Mouse (Mus musculus) MN1 (cell line): ENCODE results near the gene Ubr3.
"Not testable (repeated sequence)": the region's sequence is repeated elsewhere in the genome, so short reads cannot be mapped to it uniquely, and the experiment has no call there.

Experiments used
- DNase-seq: peaks from one replicate; pipeline ENCODE4 v3.0.0-alpha.2; 2016; ENCODE audit warnings: low spot score

Ubr3 gene

GRCm38 (mm10) chr2:69907394-69907793 lies 10.3 kb downstream of the Ubr3 start:
- not testable (repeated sequence) for DNase-seq

GRCm38 (mm10) chr2:69912801-69913200 lies 15.8 kb downstream of the Ubr3 start:
- no peak for DNase-seq

- no peak for DNase-seq
Observed at GRCm38 (mm10) chr2:69917301-69917700, 20.3 kb downstream of the Ubr3 start.

- no peak for DNase-seq
Observed at GRCm38 (mm10) chr2:69924943-69925342, 27.9 kb downstream of the Ubr3 start.

- DNase-seq = no peak
Observed at GRCm38 (mm10) chr2:69936331-69936730, 39.3 kb downstream of the Ubr3 start.

GRCm38 (mm10) chr2:69939226-69939625 lies 42.2 kb downstream of the Ubr3 start:
- no peak for DNase-seq

- no peak for DNase-seq
Observed at GRCm38 (mm10) chr2:69939649-69940048, 42.6 kb downstream of the Ubr3 start.

GRCm38 (mm10) chr2:69941391-69942030 lies 44.5 kb downstream of the Ubr3 start:
- DNase-seq = peak; percentile 53

GRCm38 (mm10) chr2:69952849-69953248 lies 55.8 kb downstream of the Ubr3 start:
- DNase-seq = peak; percentile 62

- peak; percentile 53 for DNase-seq
Observed at GRCm38 (mm10) chr2:69955635-69956034, 58.6 kb downstream of the Ubr3 start.

- peak; percentile 11 for DNase-seq
Observed at GRCm38 (mm10) chr2:69957622-69958021, 60.6 kb downstream of the Ubr3 start.

- no peak for DNase-seq
Observed at GRCm38 (mm10) chr2:69974896-69975295, 77.8 kb downstream of the Ubr3 start.

GRCm38 (mm10) chr2:69989224-69989623 lies 92.2 kb downstream of the Ubr3 start:
- DNase-seq = no peak

GRCm38 (mm10) chr2:69990647-69991046 lies 93.6 kb downstream of the Ubr3 start:
- no peak for DNase-seq

GRCm38 (mm10) chr2:69994082-69994736 lies 97.2 kb downstream of the Ubr3 start:
- DNase-seq = not testable (repeated sequence)

GRCm38 (mm10) chr2:69994779-69995178 lies 97.7 kb downstream of the Ubr3 start:
- no peak for DNase-seq

GRCm38 (mm10) chr2:69999097-69999770 lies 102.2 kb downstream of the Ubr3 start:
- DNase-seq = peak; percentile 29

- no peak for DNase-seq
Observed at GRCm38 (mm10) chr2:70000316-70000715, 103.3 kb downstream of the Ubr3 start.

GRCm38 (mm10) chr2:70006492-70006891 lies 109.4 kb downstream of the Ubr3 start:
- DNase-seq = no peak

- no peak for DNase-seq
Observed at GRCm38 (mm10) chr2:70012941-70013340, 115.9 kb downstream of the Ubr3 start.

GRCm38 (mm10) chr2:70018236-70018635 lies 121.2 kb downstream of the Ubr3 start:
- peak; percentile 75 for DNase-seq

GRCm38 (mm10) chr2:70024454-70024853 lies 127.4 kb downstream of the Ubr3 start:
- DNase-seq = no peak

GRCm38 (mm10) chr2:70025711-70026110 lies 128.7 kb downstream of the Ubr3 start:
- no peak for DNase-seq
